In the genomic region with DNA sequence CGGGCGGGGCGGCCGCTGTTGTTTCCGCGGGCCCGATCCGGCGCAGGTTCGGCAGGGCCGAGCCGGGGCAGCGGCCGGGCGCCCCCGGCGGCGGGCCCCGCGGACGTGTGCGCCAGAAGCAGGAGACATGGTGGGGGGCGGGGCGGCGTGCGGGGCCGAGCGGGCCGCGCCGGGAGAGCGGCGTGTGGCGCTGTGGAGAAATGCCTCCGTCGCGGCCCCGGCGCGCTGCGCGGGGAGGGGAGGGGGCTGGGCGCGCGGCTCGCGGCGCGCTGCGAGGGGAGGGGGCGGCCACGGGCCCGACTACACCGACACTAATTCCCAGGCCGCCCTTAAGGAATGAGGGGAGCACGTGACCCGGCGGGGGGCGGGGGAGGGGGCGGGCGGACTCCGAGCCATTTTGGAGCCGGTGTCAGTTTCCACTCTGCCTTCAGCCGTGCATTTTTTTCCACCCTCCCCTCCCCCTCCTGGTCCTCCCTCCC, we compare ENCODE assay signal across 8 mouse cellular contexts. TPM values are rescaled to one million over a fixed set of nuclear protein-coding genes. Genes with fewer than 3 reads are reported as not detected.
A peak's percentile ranks its signal among the peaks of the same experiment; 100 is the strongest.
DNase-seq lines count a peak whose midpoint lies in the region; ATAC-seq lines count a peak whose summit lies in the region.

No protein-coding gene starts in this region.

- peak overlapping the region; percentile 80 for H3K9ac ChIP-seq in hindbrain, embryonic 15.5 days

- ATAC-seq in frontal cortex, adult (ENCODE audit: low TSS enrichment) = peak; percentile 50
- ATAC-seq in hindbrain, embryonic 15.5 days (ENCODE audit: low FRiP score, low read depth) = peak; percentile 87
- 0 out of 2 replicates have a peak, but pooled peaks have one; percentile 15 for ATAC-seq in megakaryocyte-erythroid progenitor cell, adult 5-6 weeks (replicated peaks; ENCODE audit: low FRiP score, low TSS enrichment, poor library complexity, severe bottlenecking)
- no peak for ATAC-seq in erythroid progenitor cell, adult 5-6 weeks (replicated peaks; ENCODE audit: low FRiP score, poor library complexity, severe bottlenecking)

- intact Hi-C loops in left cerebral cortex, postnatal 14 days (cut with DNase I) = loop anchor here (5.0 to 10.0 kb wide), 2 partner anchors 318 to 629 kb away; a partner anchor contains a TSS

- no peaks in the 10 kb centered on the region for H3K36me3 ChIP-seq in hindbrain, embryonic 15.5 days

- peak overlapping the region; percentile 87 for H3K4me2 ChIP-seq in hindbrain, embryonic 15.5 days

- H3K27ac ChIP-seq in hindbrain, embryonic 15.5 days (replicated peaks) = peak overlapping the region; percentile 94

- H3K4me3 ChIP-seq in hindbrain, embryonic 15.5 days = peak overlapping the region; percentile 81

- peaks cover 48% of the 10 kb centered on the region for H3K4me1 ChIP-seq in hindbrain, embryonic 15.5 days (replicated peaks)

- no peaks in the 10 kb centered on the region for H3K9me3 ChIP-seq in hindbrain, embryonic 15.5 days

- WGBS in hindbrain, embryonic 15.5 days = 0% methylated on average over 25 of the region's 64 CpGs

- peaks cover 27% of the 10 kb centered on the region for H3K27me3 ChIP-seq in hindbrain, embryonic 15.5 days

- peak; percentile 90 for DNase-seq in Muller cell, postnatal 12 days (ENCODE audit: inconsistent ontology term)
- DNase-seq in cerebellum, adult 18-20 months = peak; percentile 68 to 84
- peak; percentile 74 to 78 for DNase-seq in left cerebral cortex, postnatal 14 days (ENCODE audit: low spot score in 2 of 2)
- peak; percentile 89 for DNase-seq in right cerebral cortex, postnatal 4 days

RNA-seq across cellular contexts. Expression of a gene that starts 0.3 kb away (rescaled TPM):
- 17.8 and 21.1 TPM in 2 replicates for polyA plus RNA-seq in hindbrain, embryonic 15.5 days (2015; fragmentation: Nextera tagmentation; extraction: Ambion mirVana)
- total RNA-seq in left cerebral cortex, postnatal 14 days (2021) = 10 to 100 TPM; 32.0 to 40.1 TPM
- total RNA-seq in megakaryocyte-erythroid progenitor cell, adult 5-6 weeks (2014; fragmentation: Nextera tagmentation) = 30.3 and 44.8 TPM in 2 replicates
- total RNA-seq in megakaryocyte-erythroid progenitor cell, adult 5-6 weeks (2017) = 69.4 and 89.5 TPM in 2 replicates
- total RNA-seq in erythroid progenitor cell, adult 5-6 weeks (2015; ENCODE audit: low replicate concordance) = 2.1 and 12.6 TPM in 2 replicates
- total RNA-seq in erythroid progenitor cell, adult 5-6 weeks (2017; ENCODE audit: low replicate concordance) = 9.8 and 13.6 TPM in 2 replicates

RNA-seq across cellular contexts. Expression of a gene that starts 4.3 kb away (rescaled TPM):
- 174 and 175 TPM in 2 replicates for polyA plus RNA-seq in hindbrain, embryonic 15.5 days (2015; fragmentation: Nextera tagmentation; extraction: Ambion mirVana)
- 100 to 1,000 TPM in 1 of 2 experiments, 10 to 100 TPM in 1; 98.3 to 113 TPM for total RNA-seq in left cerebral cortex, postnatal 14 days (2021)
- total RNA-seq in megakaryocyte-erythroid progenitor cell, adult 5-6 weeks (2014; fragmentation: Nextera tagmentation) = 131 and 154 TPM in 2 replicates
- 179 and 216 TPM in 2 replicates for total RNA-seq in megakaryocyte-erythroid progenitor cell, adult 5-6 weeks (2017)
- total RNA-seq in erythroid progenitor cell, adult 5-6 weeks (2015; ENCODE audit: low replicate concordance) = 54.1 and 73.2 TPM in 2 replicates
- total RNA-seq in erythroid progenitor cell, adult 5-6 weeks (2017; ENCODE audit: low replicate concordance) = 25.3 and 44.7 TPM in 2 replicates

RNA-seq across cellular contexts. Expression of a gene that starts 17.3 kb away (rescaled TPM):
- 0.06 and 0.21 TPM in 2 replicates for polyA plus RNA-seq in hindbrain, embryonic 15.5 days (2015; fragmentation: Nextera tagmentation; extraction: Ambion mirVana)
- 1 to 10 TPM; 2.9 to 3.3 TPM for total RNA-seq in left cerebral cortex, postnatal 14 days (2021)
- not detected in 2 replicates for total RNA-seq in megakaryocyte-erythroid progenitor cell, adult 5-6 weeks (2014; fragmentation: Nextera tagmentation)
- total RNA-seq in megakaryocyte-erythroid progenitor cell, adult 5-6 weeks (2017) = not detected in 2 replicates
- not detected in 2 replicates for total RNA-seq in erythroid progenitor cell, adult 5-6 weeks (2015; ENCODE audit: low replicate concordance)
- total RNA-seq in erythroid progenitor cell, adult 5-6 weeks (2017; ENCODE audit: low replicate concordance) = not detected in 2 replicates
